Mouse (Mus musculus) ES-Bruce4 (cell line): Measurements from ENCODE around the gene Gpc6.

Experiments used
- CTCF ChIP-seq: IDR thresholded peaks from one replicate; pipeline ENCODE4 v1.8.1; 2011; ENCODE audit warnings: low read depth, low read length
- EP300 ChIP-seq: IDR thresholded peaks from 2 replicates; pipeline ENCODE4 v1.6.1; 2011; ENCODE audit warnings: low read depth, low read length; ENCODE audit not compliant: insufficient read depth

DNA sequence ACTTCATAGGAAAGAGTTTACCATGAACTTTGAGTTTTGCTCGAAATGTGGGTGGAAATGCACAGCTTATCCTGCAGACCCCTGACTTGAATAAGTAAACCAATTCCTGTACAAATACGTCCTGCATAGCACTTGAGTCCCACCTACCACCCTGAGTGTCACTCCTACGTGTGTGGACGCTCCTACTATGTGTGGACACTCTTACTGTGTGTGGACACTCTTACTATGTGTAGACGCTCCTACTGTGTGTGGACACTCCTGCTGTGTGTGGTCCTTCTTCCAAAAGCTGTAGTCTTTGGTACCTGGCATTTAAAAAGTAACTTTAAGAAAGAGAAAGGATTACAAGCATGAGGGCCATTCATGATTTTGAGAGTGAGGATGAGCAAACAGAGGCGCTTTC is 1036.7 kb downstream of the Gpc6 start:
- TF ChIP-seq CTCF (no peak), EP300 (no peak)
